ENCODE assay signal across 17 mouse cellular contexts in genomic region chr12:117351900-117352299, GRCm38 (mm10).
DNase-seq lines count a peak whose midpoint lies in the region; ATAC-seq lines count a peak whose summit lies in the region.
"Had no signal": no experiment of that assay in that cellular context is flagged by ENCODE, and none has a peak within 500 bp of the region (broad histone marks: within the 10 kb centered on the region; RNA-seq: fewer than 3 reads in every experiment).

No protein-coding gene starts in this region.

- peak; percentile 57 for DNase-seq in kidney, adult 9 months
- no peak for DNase-seq in kidney, postnatal 4 days
- DNase-seq in embryo, embryonic 11 days = peak; percentile 73
- peak; percentile 24 for DNase-seq in neural tube, embryonic 11.5 days (ENCODE audit: low spot score)
- DNase-seq in adrenal gland, postnatal 14 days = no peak
- DNase-seq: cerebellum, adult 2 months; layer of hippocampus, adult 9-11 months; liver; lung, adult 2 months; lung, postnatal 4 days had no signal

- H3K4me1 ChIP-seq in forebrain, embryonic 12.5 days = peaks cover 25% of the 10 kb centered on the region
- H3K4me1 ChIP-seq in forebrain, embryonic 13.5 days = peaks cover 17% of the 10 kb centered on the region
- peaks cover 17% of the 10 kb centered on the region for H3K4me1 ChIP-seq in neural tube, embryonic 11.5 days (ENCODE audit: control insufficient read depth, insufficient read depth, low read length)

- H3K27ac ChIP-seq in forebrain, embryonic 12.5 days = peak overlapping the region; percentile 66; the same call in 1 of the 2 replicates
- no peak overlapping the region for H3K27ac ChIP-seq in forebrain, embryonic 13.5 days
- H3K27ac ChIP-seq in neural tube, embryonic 11.5 days (ENCODE audit: low read depth, low read length) = no peak overlapping the region
- H3K27ac ChIP-seq: heart, embryonic 13.5 days; hindbrain, embryonic 12.5 days had no signal

- H3K4me2 ChIP-seq in forebrain, embryonic 12.5 days = no peak overlapping the region
- no peak overlapping the region for H3K4me2 ChIP-seq in forebrain, embryonic 13.5 days
- H3K4me2 ChIP-seq in neural tube, embryonic 11.5 days (ENCODE audit: low read depth) = no peak overlapping the region
- H3K4me2 ChIP-seq: heart, embryonic 13.5 days; hindbrain, embryonic 12.5 days had no signal

- peak; percentile 50; the same call in 1 of the 2 replicates for ATAC-seq in forebrain, embryonic 12.5 days (ENCODE audit: low FRiP score)
- no peak for ATAC-seq in forebrain, embryonic 13.5 days
- ATAC-seq in neural tube, embryonic 11.5 days (ENCODE audit: insufficient read depth, low FRiP score, low TSS enrichment) = no peak
- ATAC-seq in frontal cortex, adult (ENCODE audit: low TSS enrichment) = no peak
- ATAC-seq: intestine, embryonic 16.5 days had no signal

- WGBS in forebrain, embryonic 12.5 days = 5% methylated on average over 5 of the region's 5 CpGs
- WGBS in forebrain, embryonic 13.5 days = 1% methylated on average over 5 of the region's 5 CpGs
- WGBS in neural tube, embryonic 11.5 days = 2% methylated on average over 5 of the region's 5 CpGs

- H3K4me3 ChIP-seq in forebrain, embryonic 12.5 days (replicated peaks) = no peak overlapping the region
- H3K4me3 ChIP-seq in forebrain, embryonic 13.5 days = no peak overlapping the region
- no peak overlapping the region for H3K4me3 ChIP-seq in neural tube, embryonic 11.5 days (ENCODE audit: low read depth, low read length)
- H3K4me3 ChIP-seq: erythroblast, embryonic 14.5 days; heart, embryonic 13.5 days; hindbrain, embryonic 12.5 days had no signal

- H3K9me3 ChIP-seq in forebrain, embryonic 12.5 days = no peaks in the 10 kb centered on the region
- H3K9me3 ChIP-seq in forebrain, embryonic 13.5 days (replicated peaks) = no peaks in the 10 kb centered on the region
- no peaks in the 10 kb centered on the region for H3K9me3 ChIP-seq in neural tube, embryonic 11.5 days (ENCODE audit: control insufficient read depth, low read length)
- H3K9me3 ChIP-seq: heart, embryonic 13.5 days; hindbrain, embryonic 12.5 days had no signal

- H3K27me3 ChIP-seq in forebrain, embryonic 12.5 days = peaks cover 15% of the 10 kb centered on the region
- H3K27me3 ChIP-seq in forebrain, embryonic 13.5 days = peaks cover 10% of the 10 kb centered on the region
- no peaks in the 10 kb centered on the region for H3K27me3 ChIP-seq in neural tube, embryonic 11.5 days (ENCODE audit: control insufficient read depth, insufficient read depth, low read length)
- H3K27me3 ChIP-seq: heart, embryonic 13.5 days; hindbrain, embryonic 12.5 days had no signal

- no peak overlapping the region for H3K9ac ChIP-seq in forebrain, embryonic 12.5 days
- no peak overlapping the region for H3K9ac ChIP-seq in forebrain, embryonic 13.5 days
- no peak overlapping the region for H3K9ac ChIP-seq in neural tube, embryonic 11.5 days (ENCODE audit: low read length)
- H3K9ac ChIP-seq: heart, embryonic 13.5 days; hindbrain, embryonic 12.5 days had no signal

- no peaks in the 10 kb centered on the region for H3K36me3 ChIP-seq in forebrain, embryonic 12.5 days (replicated peaks)
- no peaks in the 10 kb centered on the region for H3K36me3 ChIP-seq in forebrain, embryonic 13.5 days (ENCODE audit: poor library complexity, severe bottlenecking)
- H3K36me3 ChIP-seq in neural tube, embryonic 11.5 days (ENCODE audit: control insufficient read depth, insufficient read depth, low read length) = no peaks in the 10 kb centered on the region
- H3K36me3 ChIP-seq: heart, embryonic 13.5 days; hindbrain, embryonic 12.5 days had no signal

Comparison
In these comparisons a context has a peak if more than half of its experiments do, and no peak if none do; other contexts are left out.
1. DNase-seq: peak in kidney, adult 9 months (single experiment), embryo, embryonic 11 days (single experiment) and neural tube, embryonic 11.5 days (single experiment); none in kidney, postnatal 4 days (0 of 2) and adrenal gland, postnatal 14 days (single experiment).